Mouse (Mus musculus) adrenal gland, adult (tissue): ENCODE results near the gene Agtrap.
"Not testable (repeated sequence)": the region's sequence is repeated elsewhere in the genome, so short reads cannot be mapped to it uniquely, and the experiment has no call there.

Source experiments
- DNase-seq, 2 experiments: peaks; one replicate each; pipeline ENCODE4 v3.0.0; 2022 to 2023; ENCODE audit warnings: low spot score in 1 of 2; ENCODE audit not compliant: inconsistent age in 2 of 2

The Agtrap gene

DNA sequence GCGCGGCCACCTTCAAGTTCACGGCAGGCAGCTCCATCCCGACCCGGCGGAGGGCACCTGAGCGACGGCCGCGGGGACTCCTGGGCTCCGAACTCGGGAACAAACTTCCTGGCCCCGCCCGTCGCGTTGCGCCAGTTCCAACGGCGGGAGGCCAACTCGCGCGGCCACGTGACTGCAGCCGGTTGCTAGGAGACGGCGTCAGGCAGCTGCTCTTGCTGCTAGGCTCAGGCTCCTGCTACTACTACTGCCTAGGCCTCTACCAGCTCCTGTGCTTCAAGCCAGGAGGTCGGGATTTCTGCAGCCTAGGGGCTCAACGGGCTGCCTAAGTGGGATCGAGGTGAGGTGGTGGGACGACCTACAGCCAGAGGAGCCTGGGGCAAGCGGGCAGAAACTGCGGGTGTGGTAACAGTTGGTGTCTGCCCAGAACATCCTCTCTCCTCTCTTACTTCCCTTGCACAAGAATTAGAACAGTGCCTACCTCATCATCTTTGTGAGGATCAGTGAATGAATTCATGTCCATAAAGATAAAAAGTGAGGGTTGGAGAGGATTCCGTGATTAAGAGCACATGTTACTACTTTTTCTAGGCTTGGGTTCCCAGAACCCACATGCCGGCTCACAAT lies at the start of gene Agtrap:
Agtrap (minus strand) TSS at position 125 of the 621 bp plus-strand sequence.
- DNase-seq, result peak; percentile 96 to 98

GRCm38 (mm10) chr4:148137503-148137902 lies 49.7 kb upstream of the Agtrap start:
- no peak for DNase-seq

- DNase-seq, result no peak
Observed at GRCm38 (mm10) chr4:148134988-148135387, 47.2 kb upstream of the Agtrap start.

- no peak for DNase-seq
Observed at GRCm38 (mm10) chr4:148131497-148132081, 43.8 kb upstream of the Agtrap start.

DNA sequence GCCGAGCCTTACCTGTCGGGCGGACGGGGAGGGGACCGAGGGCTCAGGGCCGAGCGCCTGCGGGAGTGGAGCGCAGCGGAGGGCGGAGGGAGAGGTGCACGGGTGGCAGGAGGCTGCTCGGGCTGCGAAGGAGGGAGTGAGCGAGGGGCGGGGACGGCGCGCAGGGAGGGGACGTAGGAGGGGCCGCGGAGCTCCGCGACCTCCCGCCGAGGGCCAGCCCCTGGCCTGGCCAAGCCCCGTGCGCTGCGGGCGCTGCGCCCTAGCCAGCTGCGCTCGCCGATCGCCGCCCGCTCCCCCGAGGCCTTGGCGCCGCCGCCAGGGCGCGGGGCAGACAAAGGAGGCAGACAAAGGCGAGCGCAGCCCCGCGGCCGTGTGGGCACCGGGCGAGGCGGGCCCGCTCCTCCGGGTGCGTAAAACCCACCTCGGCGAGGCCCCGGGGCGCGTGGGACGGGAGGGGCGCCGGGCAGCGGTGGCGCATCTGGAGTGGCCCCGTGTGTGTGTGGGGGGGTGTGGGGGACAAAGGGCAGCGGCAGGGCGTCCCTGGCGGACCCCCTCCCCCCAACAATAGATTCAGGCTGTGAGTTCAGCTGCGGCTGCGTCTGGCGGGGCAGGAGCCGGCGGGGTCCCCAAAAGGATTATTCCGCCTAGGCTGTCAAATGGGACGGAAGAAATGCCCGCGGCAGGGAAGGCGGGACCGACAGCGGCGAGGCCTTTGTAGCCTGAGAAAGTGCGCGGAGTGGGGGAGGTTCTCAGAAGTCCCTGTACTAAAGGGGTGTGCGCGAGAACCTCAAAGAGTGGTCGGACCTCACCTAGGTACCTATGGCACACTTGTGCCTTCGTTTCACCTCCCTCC lies 43.0 kb upstream of the Agtrap start, which contains the start of gene Draxin:
Draxin (minus strand) TSS at position 138 of the 853 bp plus-strand sequence.
- peak; percentile 53 to 71 for DNase-seq

DNA sequence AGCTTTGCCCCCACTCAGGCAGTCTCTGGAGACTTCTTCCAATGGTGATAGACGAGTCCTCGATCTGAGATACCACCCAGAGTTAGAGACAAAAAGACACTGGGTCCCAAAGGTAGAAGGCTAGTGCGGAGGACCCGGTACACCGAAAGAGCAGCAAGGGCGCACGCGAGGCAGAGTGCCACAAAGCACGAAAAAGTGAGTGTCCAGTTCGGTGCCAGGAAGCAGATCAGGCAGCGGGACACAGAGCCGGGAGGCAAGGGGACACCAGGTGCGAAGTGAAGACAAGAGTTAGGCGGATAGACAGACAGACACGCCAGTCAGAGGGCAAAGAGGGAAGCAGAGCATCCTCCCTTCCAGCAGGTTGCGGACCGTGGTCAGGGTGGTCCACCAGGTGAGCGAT lies 42.3 kb upstream of the Agtrap start, which contains the start of gene Mad2l2:
Mad2l2 (plus strand) TSS at position 252 of the 400 bp plus-strand sequence.
- no peak for DNase-seq

DNA sequence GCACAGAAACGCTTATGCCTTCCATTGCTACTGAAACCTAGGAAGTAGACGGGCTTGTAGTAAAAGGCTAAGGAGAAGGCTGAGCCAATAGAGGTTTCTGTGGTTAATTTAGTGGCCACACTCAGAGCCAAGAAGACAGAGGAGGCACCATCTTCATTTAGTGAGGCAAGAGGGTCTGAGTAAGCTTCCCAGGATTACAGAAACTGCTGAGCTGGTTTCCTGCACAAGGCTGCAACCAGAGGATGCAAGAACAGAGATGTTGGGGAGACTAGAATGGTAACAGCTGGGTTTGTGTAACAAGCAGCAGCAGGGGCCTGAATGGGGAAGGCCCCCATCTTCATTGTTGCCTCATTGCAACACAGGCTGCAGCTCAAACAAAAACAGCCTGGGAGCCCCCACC lies 40.8 kb upstream of the Agtrap start:
- no peak for DNase-seq

DNA sequence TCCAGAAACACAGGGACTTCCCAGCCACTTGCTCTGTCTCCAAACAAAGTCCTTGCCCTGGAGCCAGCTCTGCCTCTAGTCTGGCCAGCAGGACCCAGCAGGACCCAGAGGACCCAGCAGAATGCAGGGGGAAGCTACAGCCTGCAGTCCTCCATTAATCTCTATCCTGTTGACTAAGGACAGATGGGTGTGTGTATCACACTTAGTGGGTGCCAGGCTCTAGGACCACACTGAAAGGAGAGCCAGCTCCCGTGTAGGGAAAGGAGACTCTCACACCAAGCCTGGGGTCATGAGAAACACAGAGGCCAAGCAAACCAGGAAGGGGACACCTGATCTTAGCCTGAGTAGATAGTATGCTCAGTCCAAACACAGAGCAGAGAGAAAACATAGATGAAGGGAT lies 40.4 kb upstream of the Agtrap start:
- DNase-seq, result no peak

GRCm38 (mm10) chr4:148122694-148123066 lies 34.8 kb upstream of the Agtrap start:
- no peak for DNase-seq

GRCm38 (mm10) chr4:148121982-148122693 lies 34.3 kb upstream of the Agtrap start:
- DNase-seq, result no peak

- no peak for DNase-seq
Observed at GRCm38 (mm10) chr4:148121362-148121761, 33.5 kb upstream of the Agtrap start.

DNA sequence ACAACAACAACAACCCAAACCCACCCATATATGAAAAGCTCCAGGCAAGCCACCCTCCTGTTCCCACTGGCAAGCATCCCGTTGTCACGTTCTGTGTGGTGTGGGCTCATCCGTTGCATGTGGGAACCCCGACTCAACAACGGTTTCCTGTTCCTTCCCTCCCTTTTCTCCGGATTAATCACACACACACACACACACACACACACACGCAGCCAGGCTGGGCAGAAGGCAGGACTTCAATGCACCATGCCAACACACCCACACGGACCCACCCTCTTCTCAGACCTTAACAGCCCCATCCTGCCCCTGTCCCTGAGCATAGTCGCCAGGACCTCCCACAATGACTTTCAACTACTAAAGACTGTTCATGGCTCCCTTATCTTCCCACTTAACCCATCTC lies 32.7 kb upstream of the Agtrap start:
- no peak for DNase-seq

GRCm38 (mm10) chr4:148119578-148119977 lies 31.7 kb upstream of the Agtrap start:
- not testable (repeated sequence) for DNase-seq

- no peak for DNase-seq
Observed at GRCm38 (mm10) chr4:148117392-148117791, 29.6 kb upstream of the Agtrap start.

DNA sequence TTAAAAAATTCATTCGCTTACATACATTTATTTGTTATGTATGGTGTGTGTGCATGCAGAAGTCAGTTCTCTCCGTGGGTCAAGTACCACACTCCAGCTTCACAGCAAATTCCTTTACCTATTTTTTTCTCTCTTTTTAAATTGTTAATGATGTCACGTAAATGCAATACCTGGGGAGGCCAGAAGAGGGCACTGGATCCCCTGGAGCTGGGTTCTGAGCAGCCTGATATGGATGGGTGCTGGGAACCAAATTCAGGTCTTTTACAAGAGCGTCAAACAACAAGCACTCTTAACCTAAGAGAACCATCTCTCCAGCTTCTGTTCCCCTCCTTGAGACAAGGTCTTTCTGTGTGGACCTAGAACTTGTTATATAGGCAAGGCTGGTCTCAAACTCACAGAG lies 28.8 kb upstream of the Agtrap start:
- no peak for DNase-seq

DNA sequence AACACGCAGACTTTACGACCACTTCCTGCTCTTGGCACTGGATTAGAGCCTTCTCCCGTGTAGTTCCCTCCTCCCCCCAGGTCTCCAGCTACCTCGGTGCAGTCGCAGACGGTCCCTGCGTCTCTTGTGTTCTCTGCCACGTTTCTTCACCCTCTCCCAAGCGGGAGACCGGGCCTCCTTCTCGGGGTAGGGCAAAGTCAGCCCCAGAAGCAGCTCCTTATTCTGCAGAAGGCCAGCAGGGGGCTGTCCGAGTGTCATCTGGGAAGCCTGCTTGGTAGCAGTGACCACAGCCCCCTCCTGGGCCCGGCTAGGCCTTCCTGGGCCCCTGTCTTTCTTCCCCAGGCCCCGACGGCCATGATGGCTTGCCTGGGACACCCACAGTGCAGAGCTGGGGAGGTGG lies 27.6 kb upstream of the Agtrap start:
- DNase-seq, result peak in 1 of 2 experiments; percentile 71

DNA sequence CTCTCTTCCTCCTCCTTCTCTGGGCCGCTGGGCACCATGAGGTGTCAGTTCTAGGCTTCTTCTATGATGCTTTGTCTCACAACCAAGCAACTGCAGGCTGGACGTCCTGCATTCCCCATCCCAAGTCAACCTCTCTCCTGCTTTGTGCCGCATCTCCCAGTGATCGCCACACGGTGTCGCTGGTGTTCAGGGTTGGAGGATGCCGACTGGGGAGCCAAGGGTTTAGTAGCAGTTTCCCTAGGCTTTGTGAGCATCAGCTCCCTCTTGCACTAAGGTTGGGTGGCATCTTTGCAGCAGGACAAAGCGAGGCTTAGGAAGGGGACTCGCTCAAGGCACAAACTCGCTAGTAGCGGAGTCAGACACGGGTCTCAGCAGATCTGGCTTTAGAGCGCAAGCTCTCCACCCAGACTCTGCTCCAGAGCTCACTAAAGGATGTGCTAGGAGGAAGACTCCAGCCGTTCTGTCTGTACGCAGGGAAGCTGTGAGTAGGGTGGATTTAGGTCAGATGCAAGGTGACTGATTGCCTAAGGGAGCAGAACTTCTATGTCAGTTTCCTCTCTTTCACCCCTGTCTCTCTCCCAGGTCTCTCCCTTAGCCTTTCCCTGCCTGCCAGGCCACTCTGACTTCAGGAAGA lies 27.0 kb upstream of the Agtrap start:
- peak; percentile 84 to 94 for DNase-seq

DNA sequence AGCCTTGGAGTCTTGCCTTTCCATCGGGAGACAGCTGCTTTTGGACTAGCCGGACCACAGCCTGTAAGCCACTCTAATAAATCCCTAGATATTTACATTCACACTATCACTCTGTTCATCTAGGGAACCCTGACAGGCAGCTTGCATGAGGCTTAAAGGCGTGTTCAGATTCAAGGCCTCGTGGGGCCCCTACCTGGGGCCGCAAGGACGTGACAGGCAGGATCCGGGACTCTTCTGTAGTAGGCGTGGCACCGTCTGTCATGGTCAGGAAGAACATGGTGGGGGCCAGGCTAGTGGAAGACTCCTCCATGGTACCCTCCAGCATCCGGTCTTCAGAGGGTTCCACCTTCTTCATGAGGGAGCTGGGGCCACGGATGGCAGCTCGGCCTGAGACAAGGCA lies 24.7 kb upstream of the Agtrap start:
- DNase-seq, result no peak

DNA sequence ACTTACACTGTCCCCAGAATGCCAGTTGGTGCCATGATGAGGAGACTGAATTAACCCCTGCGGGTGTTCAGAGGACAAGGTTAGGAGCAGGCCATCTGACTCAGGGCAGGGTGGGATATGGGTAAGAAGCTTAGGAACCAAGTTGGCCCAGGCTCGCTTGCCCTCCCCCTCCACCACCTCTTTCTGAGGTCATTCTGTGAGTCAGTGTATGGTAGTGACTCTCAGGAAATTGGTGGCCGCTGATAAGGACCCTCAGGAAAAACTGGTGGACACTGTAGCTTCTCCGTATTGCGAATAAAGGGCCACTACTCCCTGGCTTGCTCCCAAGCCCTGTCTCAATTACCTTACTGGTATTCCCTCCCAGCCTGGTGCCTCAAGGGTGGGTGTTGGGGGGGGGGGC lies 21.4 kb upstream of the Agtrap start:
- DNase-seq, result no peak

DNA sequence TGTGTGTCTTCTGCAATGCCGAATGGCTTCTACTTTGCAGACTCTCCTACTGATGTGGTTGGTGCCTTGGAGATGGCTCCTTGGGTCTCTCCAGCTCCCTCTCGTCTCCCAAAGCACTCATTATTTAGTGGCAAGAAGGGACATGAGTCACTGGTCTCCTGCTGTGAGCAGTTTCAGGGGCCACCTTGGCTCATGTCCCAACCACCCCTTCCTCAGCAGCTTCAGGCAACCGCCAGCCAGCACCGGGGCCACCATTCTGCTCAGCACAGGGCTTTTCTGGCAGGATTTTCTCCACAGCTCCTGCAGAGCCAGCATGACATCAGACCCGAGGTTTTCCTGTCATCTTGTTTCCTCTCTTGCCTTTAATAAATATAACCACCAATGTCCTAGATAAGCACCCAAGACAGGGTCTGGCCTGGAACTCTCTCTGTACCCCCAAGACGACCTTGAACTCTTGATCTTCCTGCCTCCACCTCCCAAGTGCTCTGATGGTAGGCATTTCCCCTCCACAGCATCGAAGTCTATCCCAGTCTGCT lies 20.8 kb upstream of the Agtrap start:
- DNase-seq, result peak in 1 of 2 experiments; percentile 44
